Mouse (Mus musculus) natural killer cell, adult 2 months (primary cell): ENCODE results near the gene Smg6.
A peak's percentile ranks its signal among the peaks of the same experiment; 100 is the strongest.

Source experiments
- DNase-seq, 2 experiments: peaks; one replicate each; pipeline ENCODE4 v3.0.0; 2022; ENCODE audit warnings: low spot score in 2 of 2

Smg6 gene

DNA sequence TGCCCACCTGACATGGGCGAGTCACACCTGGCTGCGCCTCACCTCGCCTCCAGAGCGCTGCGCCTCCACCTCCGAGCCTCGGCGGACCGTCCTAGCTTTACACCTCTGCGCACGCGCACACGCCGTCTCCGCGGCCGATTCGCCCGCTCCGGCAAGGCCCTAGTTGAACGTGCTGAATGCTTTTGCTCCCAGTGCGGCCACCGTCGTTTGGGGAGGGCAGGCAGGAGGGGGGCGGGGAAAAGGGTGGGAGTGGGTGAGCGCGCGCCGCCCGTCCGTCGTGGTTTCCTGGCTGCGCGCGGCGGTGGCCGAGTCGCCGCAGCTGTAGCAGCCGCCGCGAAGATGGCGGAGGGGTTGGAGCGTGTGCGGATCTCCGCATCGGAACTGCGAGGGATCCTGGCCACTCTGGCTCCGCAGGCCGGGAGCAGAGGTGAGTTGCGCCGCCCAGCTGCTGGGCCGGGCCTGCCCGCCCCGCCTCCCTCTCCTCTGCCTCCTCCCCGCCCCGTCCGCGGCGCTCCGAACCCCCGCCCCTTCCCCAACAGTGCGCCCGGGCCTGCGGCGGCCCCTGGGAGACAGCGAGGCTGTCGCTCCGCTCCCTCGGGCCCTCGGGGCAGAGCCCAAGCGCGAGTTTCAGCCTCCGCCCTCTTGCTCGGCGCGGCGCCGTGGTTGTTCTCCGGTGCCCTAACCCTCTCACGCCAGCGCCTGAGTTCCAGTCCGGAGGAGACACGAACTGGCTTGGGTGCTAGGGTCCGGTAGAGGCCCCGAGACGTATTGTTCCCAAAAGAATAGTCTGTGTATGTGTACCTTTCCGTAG is at the start of gene Smg6, which contains the start of gene Srr:
TSS of gene Smg6 (plus strand) at position 247 of the 811 bp plus-strand sequence.
TSS of gene Srr (minus strand) at position 372 of the 811 bp plus-strand sequence.
- DNase-seq: peak; percentile 91 to 94

DNA sequence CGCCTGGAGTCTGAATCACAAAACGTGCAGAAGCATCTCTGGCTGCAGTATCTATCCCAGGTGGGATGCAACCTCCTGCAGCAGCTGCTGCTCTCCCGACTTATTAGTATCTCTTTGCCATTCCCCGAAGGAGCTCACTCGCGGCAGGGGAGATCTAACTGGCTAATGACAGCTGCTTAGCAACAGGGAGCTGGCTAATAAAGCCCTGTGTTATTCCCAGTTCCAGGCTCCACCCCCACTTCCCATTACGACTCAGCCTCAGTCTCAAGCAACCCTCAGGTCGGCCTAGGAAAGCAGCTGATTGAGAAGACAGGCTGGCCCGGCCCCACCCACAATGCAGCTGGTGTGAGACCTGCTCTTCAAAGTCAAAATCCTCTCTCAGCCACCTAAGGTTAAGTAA is 48.8 kb upstream of the Smg6 start:
- DNase-seq: no peak

DNA sequence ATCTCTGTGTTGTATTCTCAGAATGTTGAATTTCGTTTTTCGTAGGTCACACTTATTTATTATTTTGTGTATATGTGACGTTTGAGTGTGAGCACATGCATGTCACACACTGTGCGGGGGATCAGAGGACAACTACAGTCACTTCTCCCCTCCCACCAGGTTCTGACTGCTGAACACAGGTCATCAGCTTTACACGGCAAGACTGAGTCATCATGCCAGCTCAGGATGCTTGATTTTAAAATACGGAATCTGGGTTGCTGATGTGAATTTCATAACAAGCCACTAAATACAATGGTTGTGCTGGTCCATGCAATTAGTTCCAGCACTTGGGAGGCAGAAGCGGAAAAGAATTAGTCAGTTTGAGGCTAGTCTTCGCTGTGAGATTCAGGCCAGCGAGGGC is 44.6 kb upstream of the Smg6 start:
- DNase-seq: no peak

DNA sequence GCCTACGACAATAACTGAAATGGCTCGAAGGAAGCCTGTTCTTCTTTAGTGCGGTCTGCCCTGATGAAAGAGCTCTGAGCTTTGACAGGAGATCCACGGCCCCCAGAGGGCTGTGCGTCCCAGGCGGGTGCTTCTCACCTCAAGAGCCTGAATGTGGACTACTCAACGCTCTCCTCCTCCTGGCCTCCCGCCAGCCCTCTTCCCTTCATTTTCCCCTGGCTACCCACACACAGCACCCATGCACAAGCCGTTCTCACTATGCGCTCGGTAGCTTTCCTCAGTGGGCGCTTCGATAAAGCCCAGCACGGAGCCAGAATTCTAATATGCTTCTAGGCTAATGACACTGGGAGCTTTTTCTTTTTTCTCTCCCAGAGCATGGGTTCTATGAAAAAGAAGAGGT is 43.6 kb upstream of the Smg6 start:
- DNase-seq: no peak

DNA sequence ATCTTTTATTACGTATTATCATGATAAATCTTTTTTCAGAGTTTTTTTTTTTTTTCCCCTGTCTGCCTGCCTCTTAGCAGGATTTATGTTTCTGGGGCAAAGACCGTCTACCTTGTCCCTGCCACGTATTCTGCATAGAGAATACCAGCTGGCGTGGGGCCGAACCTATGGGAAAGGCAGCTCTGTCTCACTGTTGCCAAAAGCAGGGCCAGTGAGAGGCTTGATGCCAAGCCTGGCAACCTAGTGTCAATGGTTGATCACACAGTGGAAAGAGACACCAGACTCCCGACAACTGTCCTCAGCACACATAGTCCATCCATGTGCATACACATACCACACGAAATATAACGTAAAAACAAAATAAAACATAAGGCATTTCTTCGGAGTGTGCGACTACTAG is 42.5 kb upstream of the Smg6 start:
- DNase-seq: no peak

DNA sequence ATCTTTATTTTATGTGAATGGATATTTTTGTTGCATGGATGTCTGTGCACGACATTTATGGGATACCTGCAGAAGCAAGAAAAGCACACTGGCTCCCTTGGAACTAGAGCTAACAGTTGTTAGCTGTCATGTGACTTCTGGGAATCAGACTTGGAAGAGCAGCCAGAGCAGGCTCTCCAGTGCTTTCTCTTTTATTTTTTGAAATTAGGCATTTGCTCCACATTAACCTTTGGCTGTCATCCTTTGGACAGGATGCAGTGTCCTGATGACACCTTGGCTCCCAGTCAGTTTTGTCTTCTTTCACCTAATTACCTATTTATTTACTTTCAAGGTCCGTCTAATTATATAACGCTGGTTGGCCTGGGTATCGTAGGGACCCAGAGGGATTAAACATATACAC is 31.0 kb upstream of the Smg6 start:
- DNase-seq: no peak

DNA sequence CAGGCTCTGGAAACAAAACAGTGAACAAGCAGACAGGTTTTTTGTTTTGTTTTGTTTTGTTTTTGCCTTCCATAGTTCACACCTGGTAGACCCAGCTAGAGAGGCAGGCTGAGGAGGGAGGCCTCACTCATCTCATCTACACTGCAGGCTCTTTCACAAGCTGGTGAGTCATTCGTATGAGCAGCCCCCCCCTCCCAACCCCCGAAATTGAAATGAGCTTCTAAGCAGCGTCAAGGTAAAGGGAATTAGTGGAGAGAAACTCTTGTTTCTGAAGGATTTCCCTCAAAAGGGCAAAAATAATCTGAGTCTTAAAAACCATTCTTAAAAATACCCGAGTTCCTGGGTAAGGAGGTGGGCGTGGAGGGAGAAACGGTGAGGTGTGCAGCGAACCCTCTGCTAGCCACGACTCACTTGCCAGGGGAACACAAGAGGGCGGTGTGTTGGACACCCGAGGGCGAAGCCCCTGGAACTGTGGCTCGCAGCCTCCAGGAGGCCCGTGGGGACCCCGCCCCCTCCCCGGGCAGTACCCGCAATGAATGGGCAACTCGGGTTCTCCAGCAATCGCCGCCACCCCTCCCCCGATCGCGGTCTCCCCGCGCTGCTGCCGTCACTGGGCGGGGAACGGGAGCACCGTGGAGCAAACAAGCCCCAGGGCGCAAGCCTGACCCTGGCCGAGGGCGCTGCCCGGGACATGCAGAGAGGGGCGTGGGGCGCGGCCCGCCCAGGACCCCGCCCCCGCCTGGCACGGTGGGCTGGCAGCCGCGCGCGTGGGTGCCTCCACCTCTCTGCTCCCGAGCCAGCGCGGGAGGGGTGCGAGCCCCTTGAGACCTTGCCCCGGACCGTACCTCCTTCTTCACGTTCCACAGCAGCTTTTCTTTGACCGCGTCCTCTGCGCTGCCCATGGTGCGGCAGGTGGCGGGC is 29.4 kb upstream of the Smg6 start:
- DNase-seq: peak; percentile 42 to 49

DNA sequence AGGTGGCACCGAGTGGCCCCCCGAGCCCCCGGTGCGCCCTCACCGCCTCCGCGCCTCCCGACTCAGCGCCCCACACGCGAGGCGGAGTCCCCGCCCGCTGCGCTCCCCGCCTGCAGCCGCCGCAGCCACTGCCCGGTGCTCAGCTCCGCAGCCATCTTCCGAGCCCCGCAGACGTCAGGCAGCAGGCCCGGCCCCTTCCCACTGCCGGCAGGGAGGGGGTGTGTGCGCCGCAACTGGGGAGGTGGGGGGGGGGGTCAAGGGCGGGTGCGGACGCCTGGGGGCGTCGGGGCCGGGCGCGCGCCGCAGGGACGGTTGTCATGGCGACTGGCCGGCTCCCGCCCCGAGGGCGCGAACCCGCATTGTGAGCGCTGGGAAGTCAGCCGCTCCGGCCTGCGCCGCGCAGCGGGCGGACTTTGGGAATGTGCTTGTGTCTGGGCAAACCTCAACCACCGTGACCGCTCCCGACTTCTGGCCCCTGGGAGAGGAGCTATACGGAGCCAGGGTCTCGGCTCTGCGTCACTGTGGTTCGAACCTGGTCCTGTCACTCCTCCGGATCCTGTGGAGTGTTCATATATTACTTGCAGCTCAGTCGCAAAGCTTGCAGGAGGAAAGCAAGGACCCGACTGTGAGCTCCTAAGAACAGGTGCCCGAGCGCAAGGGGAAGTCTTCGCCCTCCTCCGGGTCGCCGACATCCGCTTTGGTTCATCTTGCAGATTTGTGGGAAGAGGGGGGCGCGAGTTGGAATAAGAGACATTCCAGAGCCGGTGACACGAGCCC is 28.5 kb upstream of the Smg6 start, which contains the start of gene Sgsm2:
TSS of gene Sgsm2 (minus strand) at position 160 of the 777 bp plus-strand sequence.
- DNase-seq: peak; percentile 29 to 40

DNA sequence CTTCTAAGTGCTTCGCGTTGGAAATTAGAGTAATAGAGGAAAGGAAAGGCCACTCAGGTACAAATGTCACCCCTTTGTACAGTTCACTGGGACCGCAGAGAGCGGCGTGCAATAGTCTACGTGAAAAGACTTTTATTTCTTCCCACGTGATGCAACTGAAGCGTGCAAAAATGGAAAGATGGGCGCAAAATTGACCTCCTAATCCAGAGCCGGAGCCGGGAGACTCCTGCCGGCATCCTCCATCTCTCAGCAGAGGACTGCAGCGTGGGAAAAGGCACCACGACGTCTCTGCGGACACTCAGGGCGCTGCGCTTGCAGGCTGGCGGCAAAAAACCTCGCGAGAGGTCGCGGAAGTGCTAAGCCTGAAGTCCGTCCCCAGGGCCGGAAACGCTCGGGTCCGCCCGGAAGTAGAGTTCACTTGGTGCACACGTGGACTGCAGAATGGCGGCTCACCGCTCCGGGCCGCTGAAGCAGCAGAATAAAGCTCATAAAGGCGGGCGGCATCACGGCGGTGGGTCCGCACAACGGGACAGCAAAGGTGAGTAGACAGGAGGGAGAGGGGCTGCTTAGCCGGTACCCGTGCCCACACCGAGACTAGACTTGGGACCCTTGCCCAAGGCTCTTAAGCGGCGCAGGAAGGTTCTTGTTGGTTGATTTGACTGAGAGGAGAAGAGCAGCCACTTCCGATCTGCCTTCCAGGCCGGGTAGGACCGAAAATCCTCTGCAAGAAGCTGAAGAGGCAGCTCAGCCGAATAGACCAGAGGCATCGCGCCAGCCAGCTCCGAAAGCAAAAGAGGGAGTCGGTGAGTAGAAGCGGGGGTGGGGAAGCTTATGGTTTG is 27.7 kb upstream of the Smg6 start, which contains the start of gene Tsr1:
TSS of gene Tsr1 (plus strand) at position 394 of the 839 bp plus-strand sequence.
- peak; percentile 87 to 88 for DNase-seq

DNA sequence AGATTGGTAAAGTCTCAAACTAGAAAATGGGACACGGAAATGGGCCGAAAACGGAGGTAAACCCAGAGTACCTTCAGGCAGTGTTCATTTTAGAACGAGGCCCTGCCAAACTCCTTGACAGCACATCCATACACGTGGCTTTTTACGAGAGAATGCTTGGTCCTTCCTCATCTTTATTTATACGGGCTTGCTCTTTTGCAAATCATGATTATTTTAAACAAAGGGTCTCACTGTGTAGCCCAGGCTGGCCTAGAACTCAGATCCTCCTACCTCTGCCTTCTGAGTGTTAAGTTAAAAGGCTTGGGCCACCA is 27.2 kb upstream of the Smg6 start:
- DNase-seq: no peak

DNA sequence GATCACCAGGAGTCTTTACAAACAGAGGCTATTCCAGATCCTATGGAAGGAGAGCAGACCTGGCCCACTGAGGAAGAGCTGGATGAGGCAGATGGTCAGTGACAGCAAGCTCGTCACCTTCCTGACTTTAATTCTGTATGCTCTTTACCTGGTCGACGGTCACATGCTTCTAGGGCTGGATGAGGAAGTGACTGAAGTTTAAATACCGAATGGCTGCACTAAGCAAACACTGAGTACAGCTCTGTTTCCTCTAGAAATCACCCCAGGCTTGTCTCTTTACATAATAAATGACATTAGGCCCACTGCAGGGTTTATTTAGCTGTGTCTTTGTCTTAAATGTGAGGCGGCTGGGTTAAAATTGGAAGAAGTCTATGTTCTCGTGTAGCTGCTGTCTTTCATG is 24.1 kb upstream of the Smg6 start:
- no peak for DNase-seq

DNA sequence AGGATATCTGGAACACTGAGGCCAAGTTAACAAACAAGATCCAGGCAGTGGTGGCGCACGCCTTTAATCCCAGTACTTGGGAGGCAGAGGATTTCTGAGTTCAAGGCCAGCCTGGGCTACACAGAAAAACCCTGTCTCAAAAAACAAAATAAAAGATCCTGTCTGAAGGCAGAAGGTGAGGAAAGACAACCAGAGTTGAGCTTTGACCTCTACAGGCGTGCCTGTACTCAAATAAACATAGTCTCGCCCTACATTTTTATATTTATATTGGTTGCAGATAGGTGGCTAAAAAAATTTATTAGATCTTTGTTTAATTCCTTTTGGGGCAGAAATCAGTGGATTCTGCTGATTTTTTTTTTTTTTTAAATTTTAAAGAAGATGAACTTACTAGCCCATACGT is 23.2 kb upstream of the Smg6 start:
- no peak for DNase-seq

DNA sequence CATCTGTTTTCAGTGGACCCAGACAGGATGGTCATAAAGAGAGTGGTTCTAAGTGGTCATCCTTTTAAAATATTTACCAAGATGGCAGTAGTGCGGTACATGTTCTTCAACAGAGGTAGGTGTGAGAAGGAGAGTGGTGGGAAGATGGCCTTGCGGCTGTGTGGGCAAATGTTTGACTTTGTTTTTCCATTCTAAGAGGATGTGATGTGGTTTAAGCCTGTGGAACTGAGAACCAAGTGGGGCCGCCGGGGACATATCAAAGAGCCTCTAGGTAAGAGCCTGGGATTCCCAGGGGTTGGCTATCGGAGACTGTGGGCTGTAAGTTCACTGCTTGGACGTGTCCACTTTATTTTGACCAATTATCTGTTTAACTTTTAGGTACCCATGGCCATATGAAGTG is 17.8 kb upstream of the Smg6 start:
- DNase-seq: no peak

DNA sequence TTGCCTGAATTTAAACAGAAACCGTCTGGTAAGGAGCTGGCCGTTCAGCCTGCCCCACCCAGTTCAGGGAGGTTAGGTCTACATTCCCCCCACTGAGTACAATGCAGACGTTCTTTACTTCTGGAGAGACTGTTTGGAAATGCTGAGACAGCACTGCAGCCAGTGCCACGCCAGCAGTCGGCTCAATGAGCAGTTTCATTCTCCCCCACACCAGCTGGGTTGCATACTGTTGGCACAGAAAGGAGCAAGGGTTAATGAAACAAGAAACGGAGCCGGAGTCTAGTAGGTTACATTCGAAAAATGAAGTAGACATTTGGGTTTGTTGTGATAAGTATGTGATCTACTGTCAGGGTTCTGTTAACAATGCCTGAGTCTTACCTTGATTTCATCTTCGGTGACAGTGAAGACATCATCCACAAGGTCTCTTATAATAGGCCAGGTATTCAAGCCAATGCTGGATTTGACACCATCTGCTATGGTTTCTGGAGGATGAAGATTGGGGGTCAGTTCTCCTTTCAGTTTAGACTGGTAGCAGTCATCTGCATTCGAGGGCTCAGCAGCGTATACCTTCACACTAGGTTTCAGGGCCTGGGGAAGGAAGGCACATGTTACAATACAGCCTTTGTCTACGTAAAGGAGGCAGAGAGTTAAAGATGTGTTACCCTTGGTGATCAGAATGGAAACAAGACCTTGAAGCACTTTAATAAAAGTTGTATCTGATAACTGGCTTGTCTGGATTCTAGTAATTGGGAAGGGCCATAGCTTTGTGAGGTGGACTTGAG is 16.8 kb upstream of the Smg6 start:
- no peak for DNase-seq

DNA sequence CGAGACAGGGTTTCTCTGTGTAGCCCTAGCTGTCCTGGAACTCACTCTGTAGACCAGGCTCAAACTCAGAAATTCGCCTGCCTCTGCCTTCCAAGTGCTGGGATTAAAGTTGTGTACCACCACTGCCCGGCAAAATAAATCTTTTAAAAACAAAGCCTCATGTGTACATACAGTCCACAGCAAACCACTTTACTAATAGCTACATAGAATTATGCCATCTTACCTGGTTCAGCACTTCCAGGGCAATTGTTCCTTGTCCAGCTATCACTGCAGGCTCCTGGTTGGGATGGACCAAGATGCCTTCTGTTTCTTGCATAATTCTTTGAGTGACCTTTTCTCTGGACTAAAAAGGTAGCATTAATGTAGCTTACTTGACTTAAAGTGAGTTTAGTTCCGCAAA is 15.6 kb upstream of the Smg6 start:
- DNase-seq: no peak

DNA sequence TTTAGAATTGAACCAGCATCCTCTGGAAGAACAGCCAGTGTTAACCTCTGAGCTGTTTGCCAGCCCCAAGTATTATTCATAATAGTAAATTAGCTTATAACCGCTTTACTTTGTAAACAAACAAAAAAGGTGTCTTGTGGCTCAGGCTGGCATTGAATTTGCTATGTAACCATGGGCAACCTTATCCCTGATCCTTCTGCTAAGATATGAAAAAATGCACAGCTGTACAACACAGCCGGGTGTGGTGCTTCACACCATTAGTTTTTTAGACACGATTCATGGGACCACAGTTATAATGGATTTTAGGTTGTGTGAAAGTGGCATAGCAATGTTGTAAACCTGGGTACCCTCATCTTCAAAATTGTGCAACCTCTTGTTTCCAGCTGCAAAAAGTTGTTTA is 13.1 kb upstream of the Smg6 start:
- DNase-seq: no peak

DNA sequence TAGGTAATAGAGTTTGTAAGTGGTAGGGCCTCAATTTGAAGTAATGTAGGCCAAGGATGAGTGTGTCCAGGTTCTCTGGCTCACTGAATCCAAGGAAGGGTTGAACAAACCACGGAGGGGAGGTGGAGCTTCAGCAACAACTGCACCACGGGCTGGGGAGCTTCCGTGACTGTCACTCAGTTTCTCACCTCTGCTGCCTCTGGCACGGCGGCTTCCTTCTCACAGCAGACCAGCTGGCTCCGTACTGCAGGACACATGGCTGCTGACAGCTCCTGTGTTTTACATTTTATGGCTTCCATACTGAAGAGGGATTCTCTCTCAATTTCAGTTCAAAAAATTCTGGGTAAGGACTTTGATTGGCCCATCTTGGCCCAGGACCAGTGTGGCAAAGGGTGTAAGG is 6.4 kb upstream of the Smg6 start:
- DNase-seq: no peak

DNA sequence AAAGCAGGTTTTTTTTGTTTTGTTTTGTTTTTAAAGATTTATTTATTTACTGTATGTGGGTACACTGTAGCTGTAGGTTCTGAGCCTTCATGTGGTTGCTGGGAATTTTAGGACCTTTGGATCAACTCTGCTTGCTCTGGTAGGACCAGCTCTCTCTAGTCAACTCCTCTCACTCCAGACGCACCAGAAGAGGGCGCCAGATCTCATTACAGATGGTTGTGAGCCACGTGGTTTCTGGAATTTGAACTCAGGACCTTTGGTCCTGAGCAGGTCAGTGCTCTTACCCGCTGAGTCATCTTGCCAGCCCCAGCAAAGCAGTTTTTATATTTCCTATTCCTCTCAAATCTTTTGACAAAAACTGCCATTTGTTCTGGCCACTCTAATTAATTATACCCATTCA is 1.5 kb upstream of the Smg6 start:
- DNase-seq: peak; percentile 16 to 27

DNA sequence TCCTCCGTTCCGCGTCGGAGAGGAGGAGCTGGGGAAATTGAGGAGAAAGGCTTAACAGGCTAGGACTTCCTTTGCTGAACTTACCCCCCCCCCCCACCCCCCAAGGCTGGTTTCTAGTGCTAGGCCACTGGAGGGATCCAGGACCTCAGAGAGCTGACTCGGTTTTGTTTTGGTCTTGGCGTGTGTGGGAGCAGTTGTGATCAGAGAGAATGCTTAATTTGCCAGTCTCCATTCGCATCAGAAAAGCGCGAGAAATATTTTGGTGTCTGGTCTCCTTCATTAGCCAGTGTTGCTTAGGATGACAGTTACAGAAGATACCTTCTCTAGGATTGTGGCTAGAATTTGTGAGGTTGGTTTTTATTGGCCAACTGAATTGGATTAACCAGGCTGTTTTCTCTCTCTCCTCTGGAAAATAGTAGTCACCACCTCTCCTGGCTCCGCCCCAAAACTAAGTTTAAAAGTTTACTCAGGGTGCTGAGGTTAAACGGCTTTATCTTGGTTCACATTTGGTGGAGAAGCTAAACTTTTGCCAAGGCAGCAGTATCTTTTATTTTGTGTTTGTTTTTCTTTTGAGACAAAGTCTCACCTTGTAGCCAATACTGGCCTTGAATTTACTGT is 874 bp downstream of the Smg6 start:
- no peak for DNase-seq

DNA sequence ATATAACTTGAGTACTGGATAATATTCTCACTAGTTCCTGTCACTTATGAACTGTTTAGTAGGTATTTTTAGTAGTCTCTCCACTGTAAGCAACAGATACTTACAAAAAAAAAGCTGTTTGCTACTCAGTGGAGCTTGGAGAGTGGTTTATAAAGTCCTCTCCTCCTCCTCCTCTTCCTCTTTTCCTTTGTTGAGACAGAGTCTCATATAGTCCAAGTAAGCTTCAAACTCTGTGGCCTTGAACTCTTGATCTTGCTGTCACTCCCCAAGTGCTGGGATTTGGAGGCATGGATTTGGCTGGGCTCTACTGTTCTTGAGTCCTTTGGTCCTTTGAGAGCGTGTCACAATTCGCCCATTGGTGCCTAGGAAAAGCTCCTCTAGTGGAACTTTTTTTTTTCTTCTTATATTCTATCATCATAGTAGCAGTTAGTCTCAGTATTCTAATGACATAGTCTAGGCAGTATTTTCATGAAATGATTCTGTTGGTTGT is 1.7 kb downstream of the Smg6 start:
- DNase-seq: no peak
